8 mouse cellular contexts compared by ENCODE assay signal in the genomic region with DNA sequence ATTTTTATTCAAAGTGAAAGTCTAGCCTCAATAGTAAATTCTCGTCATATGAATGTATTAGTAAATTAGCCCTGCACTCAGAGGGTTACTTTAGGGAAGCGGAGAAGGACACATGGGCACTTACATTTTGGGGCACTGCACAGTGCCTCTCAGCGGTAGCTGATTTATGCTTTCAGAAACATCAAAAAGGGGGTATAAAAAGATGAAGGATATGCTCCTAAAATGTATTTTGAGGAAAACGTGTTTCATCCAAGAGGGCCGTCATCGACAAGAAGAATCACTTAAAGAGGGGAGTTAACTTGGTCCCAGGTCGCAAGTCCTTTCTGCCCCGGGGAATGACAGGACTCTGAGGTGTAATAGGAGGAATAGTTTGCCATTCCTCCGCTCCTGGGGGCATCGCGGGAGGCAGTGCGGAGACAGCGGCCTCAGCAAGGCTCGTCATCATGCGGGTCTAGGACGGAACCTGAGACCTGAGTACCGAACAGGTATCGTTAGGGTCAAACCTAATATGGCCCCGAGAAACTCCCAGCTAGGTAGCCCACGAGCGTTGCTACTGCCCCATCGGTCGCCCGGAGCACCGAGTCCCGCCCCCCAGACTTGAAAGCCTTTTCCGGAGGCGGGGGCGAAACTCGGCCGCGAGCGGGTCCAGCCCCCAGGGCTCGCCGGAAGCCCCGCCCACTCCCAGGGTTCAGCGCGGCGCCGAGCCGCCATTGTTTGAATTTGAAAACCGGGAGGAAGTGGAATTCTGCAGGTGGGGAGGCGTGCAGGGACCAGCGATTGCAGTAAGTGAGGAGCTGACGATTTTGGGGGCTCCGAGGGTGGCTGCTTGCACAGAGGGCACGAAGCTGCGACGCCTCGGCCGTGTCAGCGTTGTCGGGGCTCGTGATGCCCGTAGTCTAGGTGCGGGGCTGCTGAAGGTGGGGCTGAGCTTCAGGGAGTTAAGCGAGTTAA. TPM values are rescaled to one million over a fixed set of nuclear protein-coding genes. Genes with fewer than 3 reads are reported as not detected.
DNase-seq lines count a peak whose midpoint lies in the region; ATAC-seq and TF ChIP-seq lines count a peak whose summit lies in the region.

Gene Kif20b, plus strand, starts transcription at position 710 of the 951 bp plus-strand sequence.

- peaks cover 16% of the 10 kb centered on the region; the same call in 1 of the 2 replicates for H3K36me3 ChIP-seq in embryonic facial prominence, embryonic 13.5 days
- no peaks in the 10 kb centered on the region for H3K36me3 ChIP-seq in heart, adult 2 months (ENCODE audit: control insufficient read depth, insufficient read depth, low read length)
- peaks cover 14% of the 10 kb centered on the region for H3K36me3 ChIP-seq in limb, embryonic 13.5 days
- no peaks in the 10 kb centered on the region for H3K36me3 ChIP-seq in midbrain, embryonic 16.5 days (ENCODE audit: control insufficient read depth, insufficient read depth, low read length)

- peak; percentile 86 for ATAC-seq in embryonic facial prominence, embryonic 13.5 days (ENCODE audit: insufficient number of reproducible peaks, insufficient read depth, low FRiP score, low TSS enrichment, low read depth)
- ATAC-seq in limb, embryonic 13.5 days (ENCODE audit: low FRiP score, low read depth): peak; percentile 96
- ATAC-seq in midbrain, embryonic 16.5 days: peak; percentile 97

- H3K27me3 ChIP-seq in embryonic facial prominence, embryonic 13.5 days: no peaks in the 10 kb centered on the region
- H3K27me3 ChIP-seq in heart, adult 2 months (ENCODE audit: control insufficient read depth, insufficient read depth, low read length): no peaks in the 10 kb centered on the region
- no peaks in the 10 kb centered on the region for H3K27me3 ChIP-seq in limb, embryonic 13.5 days
- no peaks in the 10 kb centered on the region for H3K27me3 ChIP-seq in midbrain, embryonic 16.5 days (ENCODE audit: control insufficient read depth, insufficient read depth, low read depth, low read length)

- H3K4me2 ChIP-seq in embryonic facial prominence, embryonic 13.5 days: peak within 1 kb of the TSS; percentile 67
- peak within 1 kb of the TSS; percentile 68 for H3K4me2 ChIP-seq in limb, embryonic 13.5 days (replicated peaks)
- H3K4me2 ChIP-seq in midbrain, embryonic 16.5 days (ENCODE audit: low read length): peak within 1 kb of the TSS; percentile 84

- peak; percentile 58 for TF ChIP-seq POLR2A in heart, adult 2 months (IDR thresholded peaks at IDR 0.05; ENCODE audit: insufficient read depth, low read depth, low read length)

- peak; percentile 18; the same call in 1 of the 2 replicates for TF ChIP-seq CTCF in heart, adult 2 months (IDR thresholded peaks at IDR 0.05)

- WGBS in embryonic facial prominence, embryonic 13.5 days: under 1% methylated on average over 57 of the region's 57 CpGs
- WGBS in heart, adult 2 months: under 1% methylated on average over 57 of the region's 57 CpGs
- under 1% methylated on average over 57 of the region's 57 CpGs for WGBS in limb, embryonic 13.5 days
- WGBS in midbrain, embryonic 16.5 days: under 1% methylated on average over 57 of the region's 57 CpGs

- H3K9me3 ChIP-seq in embryonic facial prominence, embryonic 13.5 days: no peaks in the 10 kb centered on the region
- no peaks in the 10 kb centered on the region for H3K9me3 ChIP-seq in limb, embryonic 13.5 days
- H3K9me3 ChIP-seq in midbrain, embryonic 16.5 days (replicated peaks; ENCODE audit: control insufficient read depth, low read length, poor library complexity, severe bottlenecking): no peaks in the 10 kb centered on the region

- H3K4me3 ChIP-seq in embryonic facial prominence, embryonic 13.5 days: peak within 1 kb of the TSS; percentile 83
- H3K4me3 ChIP-seq in heart, adult 2 months: peak within 1 kb of the TSS; percentile 87
- H3K4me3 ChIP-seq in limb, embryonic 13.5 days: peak within 1 kb of the TSS; percentile 84
- H3K4me3 ChIP-seq in midbrain, embryonic 16.5 days (ENCODE audit: low read depth, low read length): peak within 1 kb of the TSS; percentile 69

- intact Hi-C loops in heart, adult 2 months (cut with DNase I): loop anchor here (2.0 kb wide), 3 partner anchors 43 to 251 kb away; partner anchors contain the start of gene Pank1

- no peaks in the 10 kb centered on the region for H3K4me1 ChIP-seq in embryonic facial prominence, embryonic 13.5 days
- H3K4me1 ChIP-seq in heart, adult 2 months (ENCODE audit: control insufficient read depth, insufficient read depth, low read length): no peaks in the 10 kb centered on the region
- peaks cover 3% of the 10 kb centered on the region for H3K4me1 ChIP-seq in limb, embryonic 13.5 days
- H3K4me1 ChIP-seq in midbrain, embryonic 16.5 days (ENCODE audit: control insufficient read depth, insufficient read depth, low read length): peaks cover 3% of the 10 kb centered on the region; the same call in 1 of the 2 replicates

- 0 out of 2 replicates have a peak, but pooled peaks have one; percentile 12 for TF ChIP-seq EP300 in heart, adult 2 months (IDR thresholded peaks at IDR 0.05; ENCODE audit: insufficient read depth, low read depth, low read length)

- peak within 1 kb of the TSS; percentile 79 for H3K9ac ChIP-seq in embryonic facial prominence, embryonic 13.5 days
- peak within 1 kb of the TSS; percentile 70 for H3K9ac ChIP-seq in heart, adult 2 months (ENCODE audit: low read depth, low read length)
- H3K9ac ChIP-seq in limb, embryonic 13.5 days: peak within 1 kb of the TSS; percentile 75
- H3K9ac ChIP-seq in midbrain, embryonic 16.5 days (ENCODE audit: low read depth, low read length): peak within 1 kb of the TSS; percentile 73

- no peaks in the 10 kb centered on the region for H3K79me2 ChIP-seq in heart, adult 2 months (replicated peaks; ENCODE audit: control insufficient read depth, insufficient read depth, low read length)

- DNase-seq in 3134 (ENCODE audit: extremely low read depth, insufficient read length, low spot score): peak; percentile 97
- peak; percentile 95 to 97 for DNase-seq in adrenal gland, postnatal 36 days
- peak; percentile 93 to 95 for DNase-seq in heart, adult 2 months
- peak; percentile 87 to 91 for DNase-seq in kidney, adult 8-10 months
- DNase-seq in spleen, postnatal 10 days (ENCODE audit: low spot score in 2 of 2): peak; percentile 87 to 96

- peak within 1 kb of the TSS; percentile 76 for H3K27ac ChIP-seq in embryonic facial prominence, embryonic 13.5 days
- H3K27ac ChIP-seq in heart, adult 2 months: peak within 1 kb of the TSS; percentile 75
- H3K27ac ChIP-seq in limb, embryonic 13.5 days: peak within 1 kb of the TSS; percentile 67
- peak within 1 kb of the TSS; percentile 73 for H3K27ac ChIP-seq in midbrain, embryonic 16.5 days (ENCODE audit: low read length)

RNA-seq across cellular contexts. Expression of gene Kif20b, which starts in this region (rescaled TPM):
- 1 to 10 TPM; 3.9 to 6.1 TPM for total RNA-seq in adrenal gland, postnatal 36 days (2021)
- 72.5 and 78.7 TPM in 2 replicates for polyA plus RNA-seq in embryonic facial prominence, embryonic 13.5 days (2015; fragmentation: Nextera tagmentation; extraction: Ambion mirVana)
- total RNA-seq in heart, adult 2 months (2021): under 1 TPM; 0.63 to 0.91 TPM
- polyA plus RNA-seq in heart, adult 2 months (2012; rRNA removed): 0.06 and 0.76 TPM in 2 replicates
- polyA plus RNA-seq in limb, embryonic 13.5 days (2015; fragmentation: Nextera tagmentation; extraction: Ambion mirVana): 72.1 and 74.6 TPM in 2 replicates
- polyA plus RNA-seq in midbrain, embryonic 16.5 days (2015; fragmentation: Nextera tagmentation; extraction: Ambion mirVana): 7.9 and 8.1 TPM in 2 replicates

Comparison
In these comparisons a context has a peak if more than half of its experiments do, and no peak if none do; other contexts are left out.
1. Peak in every context shown above with its lines: DNase-seq, ATAC-seq, H3K4me3 ChIP-seq and H3K27ac ChIP-seq.
2. Peak in DNase-seq, H3K4me3 ChIP-seq, H3K27ac ChIP-seq and H3K9ac ChIP-seq in heart, adult 2 months; RNA of the gene not detected or under 1 TPM.